Mouse (Mus musculus) brain, adult 10 weeks (tissue): ENCODE measurements around the gene Hdgf. TPM values are rescaled to one million over a fixed set of nuclear protein-coding genes. Genes with fewer than 3 reads are reported as not detected.

Experiments
- polyA plus RNA-seq: library from polyadenylated mRNA; stranded (reverse); fragments of 350-450 nt; fragmentation: Illumina TruSeq; extraction: RNeasy Lipid Tissue Mini Kit (QIAGEN cat#74804); gene quantifications from one replicate; pipeline ENCODE4 v1.2.3, GENCODE M21; 2015; ENCODE audit warnings: low read depth, low replicate concordance

Gene Hdgf
- 168 TPM for polyA plus RNA-seq

DNA sequence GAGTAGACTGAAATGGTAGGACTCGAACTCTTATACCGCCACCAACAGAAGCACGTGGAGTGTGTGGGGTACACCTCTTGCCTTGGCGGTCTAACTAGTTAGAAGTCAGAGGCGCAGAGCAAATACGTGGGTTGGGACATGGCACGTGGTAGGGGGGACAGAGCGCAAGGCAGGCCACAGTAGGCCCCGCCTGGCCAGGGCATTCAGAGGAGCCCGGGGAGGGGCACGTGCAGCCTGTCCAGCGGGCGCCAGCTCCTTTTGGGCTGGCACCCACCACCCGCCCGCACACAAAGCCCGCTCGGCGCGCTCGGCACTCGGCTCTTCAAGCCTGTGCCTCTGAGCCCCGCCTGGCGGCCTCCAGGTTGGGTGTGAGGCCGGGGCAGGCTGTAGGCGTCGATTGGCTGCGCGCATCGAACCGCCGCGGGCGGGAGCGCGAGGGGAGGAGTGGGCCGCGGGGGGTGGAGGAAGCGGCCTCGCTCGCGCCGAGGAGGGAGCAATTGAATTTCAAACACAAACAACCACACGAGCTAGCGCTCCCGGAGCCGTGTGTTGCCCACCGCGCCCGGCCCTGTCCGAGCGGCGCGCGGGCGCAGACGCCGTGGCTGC, at the start of gene Hdgf:
Hdgf (plus strand) TSS at position 442 of the 606 bp plus-strand sequence.

DNA sequence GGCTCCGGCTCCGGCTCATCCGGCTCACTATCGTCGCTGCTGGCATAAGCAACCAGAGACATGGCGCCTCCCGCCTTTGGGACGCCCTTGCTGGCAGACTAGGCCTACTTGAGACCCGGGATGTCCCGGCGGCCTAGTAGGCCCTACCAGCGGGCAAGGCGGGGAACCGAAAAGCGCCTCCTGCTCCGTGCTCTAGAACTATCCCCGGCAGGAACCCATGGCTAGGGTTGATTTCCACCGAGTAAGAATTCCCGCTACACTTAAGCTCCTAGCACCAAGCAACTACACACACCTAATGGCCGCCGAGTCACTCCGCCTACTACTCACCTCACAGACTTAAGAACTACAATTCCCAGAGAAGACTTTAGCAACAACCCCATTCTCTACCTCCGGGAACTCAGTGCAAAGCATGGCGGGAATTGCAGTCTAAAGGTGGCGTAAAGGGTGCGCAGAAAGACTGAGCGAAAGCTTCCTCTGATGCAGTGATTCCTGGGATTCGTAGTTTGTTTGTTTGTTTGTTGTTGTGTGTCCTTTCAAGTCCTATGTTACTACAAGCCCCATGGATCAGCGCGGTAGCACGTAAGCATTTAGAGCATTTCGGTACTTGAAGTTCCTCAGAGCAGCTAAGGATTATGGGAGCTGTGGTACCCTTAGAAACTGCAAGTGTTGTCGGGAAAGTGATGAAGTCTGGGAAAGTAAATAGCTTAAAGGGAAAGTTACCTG, 20.7 kb upstream of the Hdgf start, which contains the start of gene Prcc:
Prcc (minus strand) TSS at position 328 of the 723 bp plus-strand sequence.

DNA sequence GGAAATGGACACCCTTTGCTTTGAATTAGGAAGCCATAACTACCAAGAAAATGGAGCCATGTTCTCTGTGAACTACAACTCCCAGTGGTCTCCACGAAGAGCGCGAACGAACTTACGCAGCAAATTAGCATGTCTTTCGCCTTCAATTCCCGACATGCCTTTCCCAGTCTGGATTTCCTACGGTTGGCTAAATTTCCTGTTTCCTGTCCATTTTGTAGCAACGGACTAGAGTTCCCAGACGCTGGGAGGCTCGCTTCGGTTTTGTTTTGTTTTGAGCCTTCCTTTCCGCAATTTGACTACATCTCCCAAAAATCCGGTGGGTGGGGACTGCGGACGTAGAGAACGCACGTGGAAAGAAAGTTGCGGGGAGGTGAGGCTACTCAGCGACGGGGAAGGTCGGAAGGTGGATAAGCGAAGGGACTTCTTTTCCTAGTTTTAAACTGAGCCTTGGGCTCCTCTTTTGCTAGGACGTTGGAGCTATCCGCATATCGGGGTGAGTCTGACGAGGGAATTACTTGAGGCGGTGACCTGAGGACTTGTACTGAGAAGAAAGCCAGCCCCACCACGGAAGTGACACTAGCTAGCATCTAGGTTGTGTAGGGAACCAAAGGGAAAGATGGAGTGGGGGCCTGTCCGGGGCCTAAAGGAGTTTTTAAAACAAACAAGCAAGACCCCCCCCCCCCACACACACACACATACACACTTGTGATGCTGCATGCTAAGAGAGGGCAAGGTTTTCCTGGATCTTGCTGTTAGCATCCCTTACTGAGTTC, 13.4 kb downstream of the Hdgf start, which contains the start of gene Mrpl24:
Mrpl24 (plus strand) TSS at position 171 of the 773 bp plus-strand sequence.

DNA sequence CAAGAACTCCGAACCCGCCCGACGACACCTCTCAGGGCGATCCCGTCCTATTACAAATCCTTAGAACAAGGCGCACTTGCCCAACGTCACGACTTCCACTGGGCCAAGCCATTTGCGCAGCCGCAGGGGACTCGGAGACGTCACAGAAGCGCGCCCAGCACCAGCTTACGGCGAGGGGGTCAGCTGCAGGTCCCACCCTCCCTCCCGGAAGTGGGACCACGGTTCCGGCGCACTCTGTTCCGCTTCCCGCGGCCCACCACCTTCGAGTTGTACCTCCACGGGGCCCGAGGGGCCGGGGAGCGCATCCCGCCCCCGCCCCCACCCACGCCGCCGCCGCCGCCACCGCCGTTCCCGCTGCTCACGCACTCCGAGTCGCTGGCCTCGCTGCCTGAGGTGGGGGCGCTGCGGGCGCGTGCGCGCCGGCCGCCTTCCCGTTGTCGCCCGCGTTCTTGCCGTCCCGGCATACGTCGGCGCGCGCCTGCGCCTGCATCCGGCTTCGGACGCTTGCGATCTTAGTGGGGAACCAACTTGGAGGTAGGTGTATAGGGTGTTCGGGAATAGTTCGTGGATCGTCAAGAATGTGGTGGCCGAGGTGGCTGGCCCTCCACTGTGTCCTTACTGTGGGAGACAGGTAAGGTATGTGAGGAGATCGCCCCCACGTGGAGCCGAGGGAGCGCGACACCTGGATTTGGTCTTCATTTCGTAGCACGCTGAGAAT, 24.1 kb downstream of the Hdgf start, which contains the start of the genes Isg20l2 and Rrnad1:
Isg20l2 (plus strand) TSS at position 237 of the 718 bp plus-strand sequence.
Rrnad1 (minus strand) TSS at position 640 of the 718 bp plus-strand sequence.

DNA sequence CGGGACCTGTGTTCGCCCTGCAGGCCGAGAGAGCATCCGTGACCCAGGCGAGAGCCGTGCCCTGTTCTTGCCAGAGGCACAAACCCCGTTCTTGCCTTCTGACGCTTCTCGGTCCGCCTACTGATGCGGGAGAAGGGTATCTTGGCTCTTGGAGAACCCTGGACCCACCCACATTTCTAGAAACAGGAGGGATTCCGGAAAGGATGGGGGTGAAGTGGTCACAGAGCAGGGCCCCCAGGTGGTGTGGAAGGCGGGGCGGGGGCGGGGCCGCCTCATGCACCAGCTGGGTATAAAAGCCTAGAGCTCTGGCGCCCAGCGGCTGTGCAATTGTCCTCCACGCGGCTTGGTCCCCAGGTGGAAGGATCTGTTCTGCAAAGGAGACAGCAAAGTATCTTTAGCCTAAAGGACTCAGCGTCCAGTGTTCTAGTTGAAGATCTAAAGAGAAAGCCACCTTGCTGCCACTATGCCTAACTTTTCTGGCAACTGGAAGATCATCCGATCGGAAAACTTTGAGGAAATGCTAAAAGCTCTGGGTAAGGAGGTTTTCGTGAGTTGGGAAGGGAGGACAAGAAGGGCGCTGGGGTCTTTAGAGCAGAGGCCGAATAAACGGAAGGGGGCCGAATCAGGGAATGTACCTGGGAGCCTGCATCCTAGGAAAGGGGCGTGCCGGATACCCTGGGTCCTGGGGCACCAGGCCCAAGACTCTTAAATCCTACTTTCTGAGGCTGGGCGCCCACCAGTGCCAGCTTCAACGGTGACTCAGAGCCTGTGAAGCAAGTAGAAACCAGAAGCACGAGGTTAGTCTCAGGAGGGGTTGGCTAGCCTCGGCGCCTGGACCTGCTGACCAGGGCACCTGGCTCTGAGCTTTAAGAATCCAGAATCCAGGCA, 42.5 kb downstream of the Hdgf start, which contains the start of gene Crabp2:
Crabp2 (plus strand) TSS at position 289 of the 888 bp plus-strand sequence.

Other genes starting within 250 kb of the Hdgf start
- 2.9 TPM for gene Lrrc71, start 157.7 kb upstream of the Hdgf start, polyA plus RNA-seq
- 1.6 TPM for gene Ntrk1, start 111.2 kb upstream of the Hdgf start, polyA plus RNA-seq
- gene Insrr, start 109.4 kb upstream of the Hdgf start, polyA plus RNA-seq, result 0.22 TPM
- 4.8 TPM for gene Pear1, start 82.0 kb upstream of the Hdgf start, polyA plus RNA-seq
- not detected for gene Sh2d2a, start 59.6 kb upstream of the Hdgf start, polyA plus RNA-seq
- gene Prcc, start 20.7 kb upstream of the Hdgf start, polyA plus RNA-seq, result 45.3 TPM
- gene Mrpl24, start 13.2 kb downstream of the Hdgf start, polyA plus RNA-seq, result 86.4 TPM
- 13.1 TPM for gene Isg20l2, start 24.0 kb downstream of the Hdgf start, polyA plus RNA-seq
- gene Rrnad1, start 24.4 kb downstream of the Hdgf start, polyA plus RNA-seq, result 24.0 TPM
- gene Crabp2, start 42.3 kb downstream of the Hdgf start, polyA plus RNA-seq, result 6.3 TPM
- 3.9 TPM for gene Nes, start 64.8 kb downstream of the Hdgf start, polyA plus RNA-seq
- gene Bcan, start 93.9 kb downstream of the Hdgf start, polyA plus RNA-seq, result 184 TPM
- 35.6 TPM for gene Hapln2, start 121.3 kb downstream of the Hdgf start, polyA plus RNA-seq
- gene Gpatch4, start 136.8 kb downstream of the Hdgf start, polyA plus RNA-seq, result 19.4 TPM
- gene Naxe, start 152.2 kb downstream of the Hdgf start, polyA plus RNA-seq, result 138 TPM
- not detected for gene Ttc24, start 172.0 kb downstream of the Hdgf start, polyA plus RNA-seq
- gene Iqgap3, start 175.7 kb downstream of the Hdgf start, polyA plus RNA-seq, result 0.25 TPM
- gene Mef2d, start 236.1 kb downstream of the Hdgf start, polyA plus RNA-seq, result 113 TPM